Mouse (Mus musculus): Measurements from ENCODE around the gene Igf2r.

- TF ChIP-seq CTCF (IDR thresholded peaks at IDR 0.05; ENCODE audit: low read depth, low read length) (no peak), POLR2AphosphoS5 (IDR thresholded peaks at IDR 0.05; ENCODE audit: insufficient replicate concordance, low read depth, low read length) (no peak), TAL1 (conservative IDR thresholded peaks at IDR 0.05; ENCODE audit: low read depth, low read length) (no peak), GATA2 (IDR thresholded peaks at IDR 0.05; ENCODE audit: borderline replicate concordance, low read depth, low read length) (no peak), GATA1 (IDR thresholded peaks at IDR 0.05; ENCODE audit: borderline replicate concordance, low read length) (no peak)
Observed at GRCm38 (mm10) chr17:12722622-12723021, 46.8 kb downstream of the Igf2r start.

Measured in G1E (cell line).